Mouse (Mus musculus) layer of hippocampus, adult 11-12 months (tissue): ENCODE results near the gene Psmd9.

Experiments
- DNase-seq: peaks from one replicate; pipeline ENCODE4 v3.0.0; 2022; ENCODE audit warnings: low spot score

Psmd9 gene

GRCm38 (mm10) chr5:123137044-123137909 lies 31.9 kb upstream of the Psmd9 start:
- peak; percentile 68 for DNase-seq

GRCm38 (mm10) chr5:123137910-123138229 lies 31.3 kb upstream of the Psmd9 start:
- DNase-seq, result no peak

GRCm38 (mm10) chr5:123138230-123138911 lies 30.8 kb upstream of the Psmd9 start:
- no peak for DNase-seq

GRCm38 (mm10) chr5:123138953-123139721 lies 30.1 kb upstream of the Psmd9 start:
- peak; percentile 87 for DNase-seq

- DNase-seq, result no peak
Observed at GRCm38 (mm10) chr5:123139722-123140627, 29.2 kb upstream of the Psmd9 start.

GRCm38 (mm10) chr5:123140694-123141554 lies 28.3 kb upstream of the Psmd9 start:
- peak; percentile 96 for DNase-seq

GRCm38 (mm10) chr5:123141555-123142160 lies 27.6 kb upstream of the Psmd9 start:
- DNase-seq, result peak; percentile 61

- no peak for DNase-seq
Observed at GRCm38 (mm10) chr5:123142161-123143157, 26.8 kb upstream of the Psmd9 start, which contains the start of gene Setd1b. Gene Setd1b, plus strand, starts transcription at chr5:123142193.

GRCm38 (mm10) chr5:123143251-123143970 lies 25.8 kb upstream of the Psmd9 start:
- no peak for DNase-seq

GRCm38 (mm10) chr5:123143971-123144745 lies 25.1 kb upstream of the Psmd9 start:
- no peak for DNase-seq

GRCm38 (mm10) chr5:123144746-123145590 lies 24.2 kb upstream of the Psmd9 start:
- DNase-seq, result no peak

GRCm38 (mm10) chr5:123146357-123146756 lies 22.9 kb upstream of the Psmd9 start:
- DNase-seq, result no peak

- DNase-seq, result no peak
Observed at GRCm38 (mm10) chr5:123147569-123147968, 21.6 kb upstream of the Psmd9 start.

- no peak for DNase-seq
Observed at GRCm38 (mm10) chr5:123148073-123148722, 21.0 kb upstream of the Psmd9 start.

- DNase-seq, result peak; percentile 93
Observed at GRCm38 (mm10) chr5:123149451-123150400, 19.5 kb upstream of the Psmd9 start.
